Mouse (Mus musculus): ENCODE measurements around the gene Trim5. TPM values are rescaled to one million over a fixed set of nuclear protein-coding genes. Genes with fewer than 3 reads are reported as not detected.
"Not testable (repeated sequence)": the region's sequence is repeated elsewhere in the genome, so short reads cannot be mapped to it uniquely, and the experiment has no call there.

Gene Trim5
- total RNA-seq (2021), result under 1 TPM; 0.55 to 0.62 TPM
- long read RNA-seq, experiment 1, result 0 reads
- long read RNA-seq, experiment 2, partial matches to known transcripts, result 0 of 1 reads
- long read RNA-seq, experiment 2, other reads (novel, unspliced or antisense), result 0 of 1 reads

- DNase-seq; intact Hi-C loops (cut with DNase I; ENCODE audit: low total_unique reads): not testable (repeated sequence)
These were observed at the start of gene Trim5 for GRCm38 (mm10) chr7:104287576-104288443. Gene Trim5, minus strand, starts transcription at chr7:104288094.

DNA sequence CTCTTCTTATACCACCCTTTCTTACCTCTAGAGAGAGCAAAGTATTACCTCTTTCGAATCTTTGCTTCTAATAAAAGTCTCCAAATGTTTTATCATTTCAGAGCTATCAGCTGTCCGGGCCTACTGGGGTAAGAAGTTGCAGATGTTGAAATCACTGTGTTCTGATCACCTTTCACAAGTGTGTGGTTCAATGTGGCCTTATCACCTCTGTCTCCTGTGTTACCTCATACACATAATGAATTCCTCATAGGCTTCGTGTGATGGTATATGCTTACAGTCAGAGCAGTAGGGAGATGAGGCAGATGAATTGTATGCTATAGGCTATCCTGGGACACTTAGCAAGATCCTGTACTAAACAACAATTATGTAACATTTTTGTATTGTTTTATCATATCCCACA lies 47.7 kb upstream of the Trim5 start:
- intact Hi-C loops (cut with DNase I; ENCODE audit: low total_unique reads); DNase-seq: not testable (repeated sequence)

- intact Hi-C loops (cut with DNase I; ENCODE audit: low total_unique reads), result not testable (repeated sequence)
These were observed 41.3 kb upstream of the Trim5 start, which contains the start of gene Trim34b for GRCm38 (mm10) chr7:104329171-104329570. Gene Trim34b, plus strand, starts transcription at chr7:104329471.

DNA sequence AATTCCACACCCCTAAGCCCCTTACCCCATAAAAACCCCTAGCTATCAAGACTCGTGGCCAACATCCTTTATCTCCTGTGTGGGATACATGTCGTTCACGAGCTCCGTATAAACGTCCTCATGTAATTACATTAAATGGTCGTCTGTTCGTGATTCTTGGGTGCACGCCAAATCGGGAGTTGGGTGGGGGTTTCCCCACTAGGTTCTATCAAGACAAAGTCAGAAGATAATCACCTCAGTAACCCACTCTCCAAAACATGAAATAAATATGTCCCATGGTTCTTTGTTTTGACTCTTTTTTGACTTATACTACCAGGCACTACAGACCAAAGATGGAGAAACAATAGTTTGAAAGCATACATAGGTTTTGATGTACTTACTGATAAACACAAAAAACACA lies 34.1 kb upstream of the Trim5 start:
- DNase-seq, result no peak
- intact Hi-C loops (cut with DNase I; ENCODE audit: low total_unique reads), result no loop called here

More at GRCm38 (mm10) chr7:104329171-104329570, 41.3 kb upstream of the Trim5 start, which contains the start of gene Trim34b:
- not testable (repeated sequence) for DNase-seq

- DNase-seq; intact Hi-C loops (cut with DNase I; ENCODE audit: low total_unique reads): not testable (repeated sequence)
These were observed 27.6 kb upstream of the Trim5 start, which contains the start of gene Trim12a for GRCm38 (mm10) chr7:104315369-104316080. Gene Trim12a, minus strand, starts transcription at chr7:104315466.

GRCm38 (mm10) chr7:104314796-104315353 lies 27.0 kb upstream of the Trim5 start:
- intact Hi-C loops (cut with DNase I; ENCODE audit: low total_unique reads), result no loop called here
- DNase-seq, result no peak

DNA sequence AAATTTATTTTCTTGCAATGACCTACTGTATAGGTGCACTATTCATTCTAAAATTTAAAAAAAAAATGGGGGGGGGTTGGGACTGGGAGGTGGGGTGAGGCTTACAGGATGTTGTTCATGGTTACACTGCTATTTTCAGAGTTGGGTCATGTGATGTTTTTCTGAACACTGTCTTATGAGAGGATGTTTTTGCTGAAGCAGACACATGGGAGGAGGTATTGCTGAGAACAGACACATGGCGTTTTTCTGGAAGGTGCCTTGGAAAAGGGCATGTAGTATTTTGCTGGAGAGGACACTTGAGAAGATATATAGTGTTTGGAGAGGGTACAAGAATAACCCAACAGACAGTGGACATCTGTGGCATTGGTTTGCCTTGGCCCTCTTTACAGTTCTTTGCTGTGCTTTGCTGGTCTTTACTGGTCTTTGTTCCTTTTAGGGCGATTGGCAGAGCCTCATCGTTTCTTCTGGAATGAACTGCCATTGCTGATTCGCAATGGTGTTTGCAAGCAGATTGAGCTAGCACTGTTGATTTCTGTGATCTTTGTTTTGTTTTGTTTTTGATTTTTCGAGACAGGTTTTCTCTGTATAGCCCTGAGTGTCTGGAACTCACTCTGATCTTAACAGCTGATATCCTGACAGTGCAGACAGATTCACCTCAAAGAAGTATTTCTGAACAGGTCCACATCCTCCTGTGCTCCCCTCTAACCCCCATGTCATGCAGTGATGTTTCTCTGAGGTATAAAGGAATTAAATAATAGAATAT lies 3.9 kb upstream of the Trim5 start:
- intact Hi-C loops (cut with DNase I; ENCODE audit: low total_unique reads), result no loop called here
- DNase-seq, result no peak

DNA sequence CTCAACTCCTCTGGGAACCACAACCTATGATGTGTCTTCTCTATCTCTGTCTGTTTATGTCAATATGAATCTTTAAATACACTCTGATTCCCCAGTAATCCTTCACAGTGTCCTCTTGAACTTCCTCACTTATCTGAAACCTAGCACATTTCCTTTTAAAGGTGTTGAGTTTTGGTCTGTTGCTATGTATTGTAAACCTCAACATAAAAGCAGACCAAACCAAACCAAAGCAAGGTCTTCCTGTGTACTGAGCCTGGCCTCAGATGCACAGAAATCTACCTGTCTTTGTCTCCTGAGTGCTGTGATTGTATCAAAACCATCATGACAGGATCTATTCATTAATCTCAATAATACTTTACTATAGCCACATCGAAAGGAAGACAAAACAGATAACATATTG lies 2.7 kb upstream of the Trim5 start:
- no peak for DNase-seq
- intact Hi-C loops (cut with DNase I; ENCODE audit: low total_unique reads), result no loop called here

- intact Hi-C loops (cut with DNase I; ENCODE audit: low total_unique reads); DNase-seq: not testable (repeated sequence)
These were observed 8.5 kb downstream of the Trim5 start for GRCm38 (mm10) chr7:104279361-104279760.

- DNase-seq; intact Hi-C loops (cut with DNase I; ENCODE audit: low total_unique reads): not testable (repeated sequence)
These were observed 22.6 kb downstream of the Trim5 start for GRCm38 (mm10) chr7:104265335-104265734.

- DNase-seq; intact Hi-C loops (cut with DNase I; ENCODE audit: low total_unique reads): not testable (repeated sequence)
These were observed 27.5 kb downstream of the Trim5 start for GRCm38 (mm10) chr7:104260380-104260779.

GRCm38 (mm10) chr7:104244287-104245181 lies 43.4 kb downstream of the Trim5 start, which contains the start of gene Trim34a:
Gene Trim34a, plus strand, starts transcription at chr7:104244457.
- DNase-seq, result peak; percentile 13

GRCm38 (mm10) chr7:104243616-104244015 lies 44.3 kb downstream of the Trim5 start:
- DNase-seq, result no peak
- intact Hi-C loops (cut with DNase I; ENCODE audit: low total_unique reads), result no loop called here

More at GRCm38 (mm10) chr7:104244287-104245181, 43.4 kb downstream of the Trim5 start, which contains the start of gene Trim34a:
- intact Hi-C loops (cut with DNase I; ENCODE audit: low total_unique reads), result no loop called here

DNA sequence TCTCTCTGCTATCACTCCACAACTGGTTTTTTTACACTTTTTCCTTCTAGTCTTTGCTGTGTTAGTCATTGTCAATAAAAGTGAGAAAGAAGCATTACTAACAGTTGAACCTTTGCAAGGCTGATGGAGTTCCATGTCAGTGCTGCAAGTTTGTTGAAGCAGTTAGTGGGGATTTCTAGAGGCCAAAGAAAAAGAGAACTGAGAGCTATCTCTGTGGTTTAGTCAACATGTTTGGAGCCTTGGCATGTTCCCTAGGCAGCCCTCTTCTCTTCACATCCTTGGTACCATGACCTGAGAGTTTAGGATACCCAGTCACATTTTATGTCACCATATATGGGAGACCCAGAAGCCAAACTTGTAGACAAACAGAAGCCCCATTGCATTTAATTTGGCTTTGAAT lies 47.0 kb downstream of the Trim5 start:
- intact Hi-C loops (cut with DNase I; ENCODE audit: low total_unique reads), result no loop called here
- no peak for DNase-seq

DNA sequence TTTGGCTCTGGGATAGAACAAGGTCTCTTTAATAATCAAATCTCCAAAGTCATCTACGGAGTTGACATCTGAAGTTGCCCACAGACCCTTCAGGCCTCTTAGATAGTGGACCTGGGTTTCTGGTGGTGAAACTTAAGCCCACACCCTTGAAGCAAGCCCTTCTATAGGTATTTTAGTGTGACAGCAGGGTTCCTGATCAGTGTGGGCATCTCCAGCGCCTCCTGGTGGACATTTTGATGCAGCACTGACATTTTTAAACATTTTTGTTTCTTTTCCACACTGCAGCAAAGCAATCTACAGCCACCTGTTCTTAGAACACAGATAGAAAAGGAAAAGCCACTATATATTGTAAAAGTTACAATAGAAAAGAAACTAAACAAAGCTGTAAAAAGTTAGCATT lies 56.7 kb downstream of the Trim5 start:
- no peak for DNase-seq
- intact Hi-C loops (cut with DNase I; ENCODE audit: low total_unique reads), result no loop called here

DNA sequence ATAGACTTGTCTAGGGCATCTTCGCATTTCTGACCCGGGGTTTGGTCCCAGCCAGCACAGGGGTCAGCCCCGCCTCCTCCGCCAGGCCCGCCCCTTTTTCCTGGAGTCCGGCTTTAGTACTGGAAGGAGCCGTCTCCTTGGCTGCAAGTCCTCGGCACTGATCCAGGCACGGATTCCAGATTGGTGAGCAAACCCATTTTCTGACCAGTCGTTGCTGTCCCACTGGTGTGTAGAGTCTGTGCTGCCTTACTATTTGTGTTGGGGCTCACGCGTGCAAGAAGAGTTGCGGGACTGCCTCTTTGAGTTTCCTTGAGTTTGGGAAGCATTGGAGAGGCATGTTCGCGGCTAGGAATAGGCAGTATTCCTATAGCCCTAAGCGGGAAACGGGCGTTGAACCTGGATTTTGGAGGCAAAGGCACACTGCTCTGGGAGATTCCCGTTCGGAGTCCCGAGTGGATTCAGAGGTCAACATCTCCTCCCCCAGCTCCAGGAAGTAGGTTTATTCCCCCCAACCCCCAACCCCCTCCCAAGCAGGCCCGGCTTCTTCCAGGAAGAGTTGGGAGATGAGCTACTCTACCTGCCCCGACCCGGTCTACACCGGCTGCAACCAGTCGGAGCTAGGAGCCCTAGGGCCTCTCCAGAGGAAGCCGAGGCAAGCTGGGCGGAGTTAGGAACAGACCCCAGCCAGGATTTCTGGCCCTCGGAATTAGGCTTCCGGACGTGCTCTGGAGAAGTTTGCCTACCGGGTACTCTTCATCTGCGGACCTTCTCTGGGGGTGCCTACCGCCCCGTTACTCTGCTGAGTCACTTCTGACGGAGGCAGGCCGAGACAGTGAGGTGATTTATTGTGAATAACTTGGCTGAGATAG lies 69.0 kb downstream of the Trim5 start, which contains the start of gene Trim6:
Trim6 (plus strand) TSS at position 93 of the 869 bp plus-strand sequence.
- peak; percentile 77 for DNase-seq
- intact Hi-C loops (cut with DNase I; ENCODE audit: low total_unique reads), result loop anchor here (10.0 kb wide), 1 partner anchor 664 kb away; the partner anchor contains the start of gene Olfr615

- no peak for DNase-seq
- intact Hi-C loops (cut with DNase I; ENCODE audit: low total_unique reads), result loop anchor here (10.0 kb wide), 1 partner anchor 663 kb away; the partner anchor contains the start of gene Olfr615
These were observed 70.0 kb downstream of the Trim5 start for GRCm38 (mm10) chr7:104217881-104218280.
